ENCODE assay signal across 8 mouse cellular contexts in the genomic region with DNA sequence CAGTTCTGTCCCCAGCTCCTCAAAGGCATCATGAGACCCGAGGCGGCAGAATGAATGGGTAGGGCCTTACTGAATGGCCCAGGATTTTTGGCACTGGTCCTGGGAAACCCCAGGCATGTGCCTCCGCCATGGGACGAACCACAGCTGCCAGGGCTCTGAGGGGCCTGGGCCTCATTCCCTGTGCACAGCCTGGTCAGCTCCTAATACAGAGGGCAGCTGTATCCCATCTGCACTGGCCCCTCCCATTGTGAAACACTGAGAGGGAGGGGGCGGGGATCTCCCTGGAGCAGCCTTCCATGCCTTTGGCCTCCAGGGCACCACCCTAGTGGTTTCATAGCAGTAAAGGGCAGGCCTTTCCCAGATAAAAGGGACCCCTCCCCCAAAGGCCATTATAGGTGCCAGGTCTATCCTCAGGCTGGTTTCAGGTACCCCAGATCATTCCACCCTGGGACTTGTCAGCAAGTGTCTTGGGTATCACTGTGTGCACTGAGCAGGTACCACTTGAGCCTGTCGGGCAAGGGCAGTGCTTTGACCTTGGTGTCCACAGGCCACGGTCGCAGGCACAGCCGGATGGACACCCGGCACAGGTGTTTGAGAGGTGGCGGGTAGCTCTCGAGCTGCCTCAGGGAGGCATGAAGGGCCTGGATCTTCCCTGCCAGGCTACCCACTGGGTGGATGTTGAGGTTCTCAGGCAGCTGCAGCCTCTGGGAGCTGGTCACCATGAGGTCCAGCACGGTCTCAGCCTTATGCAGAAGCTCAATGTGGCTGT. TPM values are rescaled to one million over a fixed set of nuclear protein-coding genes. Genes with fewer than 3 reads are reported as not detected.
A peak's percentile ranks its signal among the peaks of the same experiment; 100 is the strongest.
DNase-seq lines count a peak whose midpoint lies in the region; ATAC-seq and TF ChIP-seq lines count a peak whose summit lies in the region.

No protein-coding gene starts in this region.

- H3K36me3 ChIP-seq in forebrain, postnatal 0 days (ENCODE audit: insufficient read depth): peaks cover 53% of the 10 kb centered on the region
- H3K36me3 ChIP-seq in lung, embryonic 15.5 days: peaks cover 73% of the 10 kb centered on the region

- no peak for TF ChIP-seq CTCF in layer of hippocampus, adult 2 months (conservative IDR thresholded peaks at IDR 0.05)
- 0 out of 2 replicates have a peak, but pooled peaks have one; percentile 2 for TF ChIP-seq CTCF in forebrain, postnatal 0 days (IDR thresholded peaks at IDR 0.05; ENCODE audit: low read depth)

- H3K4me2 ChIP-seq in forebrain, postnatal 0 days (ENCODE audit: low read depth): no peak overlapping the region
- no peak overlapping the region for H3K4me2 ChIP-seq in lung, embryonic 15.5 days

- peak; percentile 50 for ATAC-seq in forebrain, postnatal 0 days
- peak; percentile 88 for ATAC-seq in lung, embryonic 15.5 days (ENCODE audit: borderline replicate concordance, extremely low read depth, low FRiP score, low TSS enrichment)

- no peak overlapping the region for H3K9ac ChIP-seq in forebrain, postnatal 0 days
- no peak overlapping the region for H3K9ac ChIP-seq in lung, embryonic 15.5 days

- H3K9me3 ChIP-seq in forebrain, postnatal 0 days (ENCODE audit: low read length): no peaks in the 10 kb centered on the region
- H3K9me3 ChIP-seq in lung, embryonic 15.5 days: no peaks in the 10 kb centered on the region

- DNase-seq in layer of hippocampus, adult 2 months (ENCODE audit: low spot score in 2 of 2): peak in 1 of 2 experiments; percentile 19
- DNase-seq in layer of hippocampus, postnatal 36 days: no peak
- peak; percentile 91 for DNase-seq in Muller cell, postnatal 12 days (ENCODE audit: inconsistent ontology term)
- DNase-seq in forebrain, postnatal 0 days: peak; percentile 67
- DNase-seq in kidney, adult 11 months: peak; percentile 66
- no peak for DNase-seq in spleen, adult 18-20 months
- no peak for DNase-seq in left cerebral cortex, adult 9 months (ENCODE audit: low spot score in 2 of 2)

- WGBS in forebrain, postnatal 0 days: 62% methylated on average over 13 of the region's 13 CpGs
- 60% methylated on average over 13 of the region's 13 CpGs for WGBS in lung, embryonic 15.5 days

- H3K4me1 ChIP-seq in forebrain, postnatal 0 days (ENCODE audit: insufficient read depth): 0 out of 2 replicates have a peak, but pooled peaks cover 6% of the 10 kb centered on the region
- peaks cover 43% of the 10 kb centered on the region for H3K4me1 ChIP-seq in lung, embryonic 15.5 days

- no peaks in the 10 kb centered on the region for H3K27me3 ChIP-seq in forebrain, postnatal 0 days (ENCODE audit: insufficient read depth, low read length)
- H3K27me3 ChIP-seq in lung, embryonic 15.5 days: no peaks in the 10 kb centered on the region

- H3K4me3 ChIP-seq in layer of hippocampus, adult 2 months: no peak overlapping the region
- no peak overlapping the region for H3K4me3 ChIP-seq in forebrain, postnatal 0 days (ENCODE audit: low read depth, low read length)
- H3K4me3 ChIP-seq in lung, embryonic 15.5 days: no peak overlapping the region

- H3K27ac ChIP-seq in layer of hippocampus, adult 2 months: peak overlapping the region; percentile 55; the same call in 1 of the 2 replicates
- no peak overlapping the region for H3K27ac ChIP-seq in forebrain, postnatal 0 days (ENCODE audit: low read depth, low read length)
- H3K27ac ChIP-seq in lung, embryonic 15.5 days: peak overlapping the region; percentile 75

RNA-seq across cellular contexts. Expression of a gene that starts 6.6 kb away (rescaled TPM):
- total RNA-seq in layer of hippocampus, adult 2 months (2021): 10 to 100 TPM; 36.7 to 40.8 TPM
- 10 to 100 TPM; 38.4 to 40.6 TPM for total RNA-seq in layer of hippocampus, postnatal 36 days (2021)
- total RNA-seq in forebrain, postnatal 0 days (2014; rRNA removed): 32.7 and 45.2 TPM in 2 replicates
- 31.3 and 36.0 TPM in 2 replicates for polyA plus RNA-seq in forebrain, postnatal 0 days (2015; fragmentation: Nextera tagmentation; extraction: Ambion mirVana)
- 31.8 and 34.0 TPM in 2 replicates for polyA plus RNA-seq in lung, embryonic 15.5 days (2015; fragmentation: Nextera tagmentation; extraction: Ambion mirVana)

RNA-seq across cellular contexts. Expression of a gene that starts 11.2 kb away (rescaled TPM):
- 1 to 10 TPM; 1.4 to 2.5 TPM for total RNA-seq in layer of hippocampus, adult 2 months (2021)
- total RNA-seq in layer of hippocampus, postnatal 36 days (2021): 1 to 10 TPM in 1 of 2 experiments, under 1 TPM in 1; 0.92 to 2.1 TPM
- 2.5 and 4.1 TPM in 2 replicates for total RNA-seq in forebrain, postnatal 0 days (2014; rRNA removed)
- polyA plus RNA-seq in forebrain, postnatal 0 days (2015; fragmentation: Nextera tagmentation; extraction: Ambion mirVana): 3.6 and 3.7 TPM in 2 replicates
- 9.7 and 12.5 TPM in 2 replicates for polyA plus RNA-seq in lung, embryonic 15.5 days (2015; fragmentation: Nextera tagmentation; extraction: Ambion mirVana)

RNA-seq across cellular contexts. Expression of a gene that starts 15.9 kb away (rescaled TPM):
- total RNA-seq in layer of hippocampus, adult 2 months (2021): 10 to 100 TPM; 33.1 to 33.5 TPM
- 10 to 100 TPM; 31.3 to 37.4 TPM for total RNA-seq in layer of hippocampus, postnatal 36 days (2021)
- total RNA-seq in forebrain, postnatal 0 days (2014; rRNA removed): 87.6 and 105 TPM in 2 replicates
- 106 and 107 TPM in 2 replicates for polyA plus RNA-seq in forebrain, postnatal 0 days (2015; fragmentation: Nextera tagmentation; extraction: Ambion mirVana)
- 82.9 and 87.2 TPM in 2 replicates for polyA plus RNA-seq in lung, embryonic 15.5 days (2015; fragmentation: Nextera tagmentation; extraction: Ambion mirVana)

RNA-seq across cellular contexts. Expression of a gene that starts 20.1 kb away (rescaled TPM):
- total RNA-seq in layer of hippocampus, adult 2 months (2021): 1 to 10 TPM; 4.9 to 5.4 TPM
- total RNA-seq in layer of hippocampus, postnatal 36 days (2021): 1 to 10 TPM; 4.8 to 5.6 TPM
- 0.77 and 1.8 TPM in 2 replicates for total RNA-seq in forebrain, postnatal 0 days (2014; rRNA removed)
- 1.4 and 1.5 TPM in 2 replicates for polyA plus RNA-seq in forebrain, postnatal 0 days (2015; fragmentation: Nextera tagmentation; extraction: Ambion mirVana)
- polyA plus RNA-seq in lung, embryonic 15.5 days (2015; fragmentation: Nextera tagmentation; extraction: Ambion mirVana): 4.7 and 6.0 TPM in 2 replicates

Comparison
In these comparisons a context has a peak if more than half of its experiments do, and no peak if none do; other contexts are left out.
1. DNase-seq: peak in Muller cell, postnatal 12 days (single experiment), forebrain, postnatal 0 days (single experiment) and kidney, adult 11 months (single experiment); none in layer of hippocampus, postnatal 36 days (0 of 2), spleen, adult 18-20 months (0 of 2) and left cerebral cortex, adult 9 months (0 of 2).